Mouse (Mus musculus) thymus, adult 2 months (tissue): Measurements from ENCODE around the gene Col11a2. TPM values are rescaled to one million over a fixed set of nuclear protein-coding genes. Genes with fewer than 3 reads are reported as not detected.

Source experiments
- DNase-seq: peaks from one replicate; pipeline ENCODE4 v3.0.0; 2021
- H3K27ac ChIP-seq: fragments of 200-500 bp; 2 replicates; pipeline ENCODE4 v1.5.1; 2012; ENCODE audit warnings: low read length, control low read depth; ENCODE audit not compliant: control insufficient read depth, insufficient read depth
- H3K27me3 ChIP-seq: fragments of 200-500 bp; 2 replicates; pipeline ENCODE4 v1.6.1; 2012; ENCODE audit warnings: mild to moderate bottlenecking, low read length, moderate library complexity, mixed read lengths; ENCODE audit not compliant: control insufficient read depth, insufficient read depth
- H3K36me3 ChIP-seq: fragments of 200-500 bp; 2 replicates; pipeline ENCODE4 v1.6.1; 2012; ENCODE audit warnings: mild to moderate bottlenecking, low read length, moderate library complexity; ENCODE audit not compliant: control insufficient read depth, insufficient read depth
- H3K4me1 ChIP-seq: fragments of 200-500 bp; replicated peaks from 2 replicates; pipeline ENCODE4 v1.6.1; 2012; ENCODE audit warnings: low read length; ENCODE audit not compliant: control insufficient read depth, insufficient read depth
- H3K4me3 ChIP-seq: fragments of 200-500 bp; 2 replicates; pipeline ENCODE4 v1.5.1; 2012; ENCODE audit warnings: mild to moderate bottlenecking, low read length, control low read depth, moderate library complexity; ENCODE audit not compliant: control insufficient read depth, insufficient read depth
- CTCF ChIP-seq: fragments of 200-500 bp; IDR thresholded peaks from 2 replicates; pipeline ENCODE4 v1.5.1; 2012; ENCODE audit warnings: mild to moderate bottlenecking, control low read depth, low read length, moderate library complexity, borderline replicate concordance; ENCODE audit not compliant: control insufficient read depth, poor library complexity, insufficient read depth; ENCODE audit errors: extremely low read depth
- POLR2A ChIP-seq: fragments of 200-500 bp; IDR thresholded peaks from 2 replicates; pipeline ENCODE4 v1.6.1; 2012; ENCODE audit warnings: mild to moderate bottlenecking, low read length, control low read depth, moderate library complexity; ENCODE audit not compliant: control insufficient read depth, poor library complexity, insufficient read depth; ENCODE audit errors: extremely low read depth
- WGBS: fragments of 180-500 bp; shearing (Covaris S2); methylation state at CpG from one replicate; pipeline ENCODE4 v1.1.7; 2018; 5-methylcytosine and 5-hydroxymethylcytosine counted together
- polyA plus RNA-seq: library from polyadenylated mRNA; depleted of rRNA; stranded (reverse); fragments of >200 nt; gene quantifications from 2 replicates; pipeline ENCODE4 v1.2.3, GENCODE M21; 2012; rRNA removed

Col11a2 gene
- polyA plus RNA-seq, 1 experiment: 11.8 TPM

- TF ChIP-seq CTCF (no peak), POLR2A (no peak)
- no peak overlapping the region for H3K27ac ChIP-seq
- H3K4me1 ChIP-seq: peaks cover 12% of the 10 kb centered on the region
- WGBS: 90% methylated on average over 7 of the region's 7 CpGs
- no peak for DNase-seq
- no peaks in the 10 kb centered on the region for H3K27me3 ChIP-seq
- no peak overlapping the region for H3K4me3 ChIP-seq
- peaks cover 69% of the 10 kb centered on the region for H3K36me3 ChIP-seq
These were observed 74.9 kb downstream of the Col11a2 start for GRCm38 (mm10) chr17:34114114-34114513.

Other genes with a start within 250 kb of the Col11a2 start
- 19.9 and 29.3 TPM in 2 replicates for gene Kank3, start 228.9 kb upstream of the Col11a2 start, polyA plus RNA-seq
- gene Rps28, start 214.9 kb upstream of the Col11a2 start, polyA plus RNA-seq: 678 and 707 TPM in 2 replicates
- gene Ndufa7, start 214.9 kb upstream of the Col11a2 start, polyA plus RNA-seq: 305 and 382 TPM in 2 replicates
- 28.7 and 32.9 TPM in 2 replicates for gene Cd320, start 196.3 kb upstream of the Col11a2 start, polyA plus RNA-seq
- gene Gm7029, start 165.6 kb upstream of the Col11a2 start, polyA plus RNA-seq: 3.0 TPM in 1 of 2 replicates, not detected in the other
- gene Kifc1, start 148.8 kb upstream of the Col11a2 start, polyA plus RNA-seq: 57.3 and 70.8 TPM in 2 replicates
- gene Platr17, start 134.3 kb upstream of the Col11a2 start, polyA plus RNA-seq: 0.69 and 1.0 TPM in 2 replicates
- gene Daxx, start 130.0 kb upstream of the Col11a2 start, polyA plus RNA-seq: 116 and 129 TPM in 2 replicates
- 201 and 248 TPM in 2 replicates for gene Tapbp, start 123.5 kb upstream of the Col11a2 start, polyA plus RNA-seq
- gene Zbtb22, start 123.5 kb upstream of the Col11a2 start, polyA plus RNA-seq: 119 and 120 TPM in 2 replicates
- 528 and 541 TPM in 2 replicates for gene Rgl2, start 109.9 kb upstream of the Col11a2 start, polyA plus RNA-seq
- gene Pfdn6, start 99.1 kb upstream of the Col11a2 start, polyA plus RNA-seq: 29.8 and 35.1 TPM in 2 replicates
- gene Wdr46, start 98.8 kb upstream of the Col11a2 start, polyA plus RNA-seq: 35.4 and 38.1 TPM in 2 replicates
- gene B3galt4, start 87.9 kb upstream of the Col11a2 start, polyA plus RNA-seq: 25.6 and 25.8 TPM in 2 replicates
- gene Vps52, start 83.6 kb upstream of the Col11a2 start, polyA plus RNA-seq: 127 and 142 TPM in 2 replicates
- gene Rps18, start 83.4 kb upstream of the Col11a2 start, polyA plus RNA-seq: 584 and 593 TPM in 2 replicates
- gene H2-K1, start 39.1 kb upstream of the Col11a2 start, polyA plus RNA-seq: 3,482 and 5,138 TPM in 2 replicates
- gene Ring1, start 14.8 kb upstream of the Col11a2 start, polyA plus RNA-seq: 38.4 and 40.7 TPM in 2 replicates
- 127 and 141 TPM in 2 replicates for gene H2-Ke6, start 11.4 kb upstream of the Col11a2 start, polyA plus RNA-seq
- gene Slc39a7, start 7.8 kb upstream of the Col11a2 start, polyA plus RNA-seq: 187 and 195 TPM in 2 replicates
- gene Rxrb, start 7.6 kb upstream of the Col11a2 start, polyA plus RNA-seq: 143 and 164 TPM in 2 replicates
- 122 and 154 TPM in 2 replicates for gene H2-Oa, start 52.9 kb downstream of the Col11a2 start, polyA plus RNA-seq
- 141 and 177 TPM in 2 replicates for gene H2-DMa, start 80.1 kb downstream of the Col11a2 start, polyA plus RNA-seq
- 236 and 257 TPM in 2 replicates for gene Brd2, start 83.2 kb downstream of the Col11a2 start, polyA plus RNA-seq
- gene H2-DMb2, start 103.9 kb downstream of the Col11a2 start, polyA plus RNA-seq: 119 and 123 TPM in 2 replicates
- gene H2-DMb1, start 113.6 kb downstream of the Col11a2 start, polyA plus RNA-seq: 130 and 197 TPM in 2 replicates
- 197 and 202 TPM in 2 replicates for gene Tap1, start 148.1 kb downstream of the Col11a2 start, polyA plus RNA-seq
- gene Psmb9, start 148.3 kb downstream of the Col11a2 start, polyA plus RNA-seq: 288 and 334 TPM in 2 replicates
- 656 and 705 TPM in 2 replicates for gene Psmb8, start 158.3 kb downstream of the Col11a2 start, polyA plus RNA-seq
- gene Tap2, start 164.1 kb downstream of the Col11a2 start, polyA plus RNA-seq: 231 and 232 TPM in 2 replicates
- gene H2-Ob, start 199.5 kb downstream of the Col11a2 start, polyA plus RNA-seq: 30.1 and 37.5 TPM in 2 replicates
- gene H2-Ab1, start 218.3 kb downstream of the Col11a2 start, polyA plus RNA-seq: 2,799 and 4,004 TPM in 2 replicates
- gene H2-Aa, start 248.4 kb downstream of the Col11a2 start, polyA plus RNA-seq: 1,027 and 1,363 TPM in 2 replicates